Mouse (Mus musculus) thymus, adult 2 months (tissue): Measurements from ENCODE around the gene Sfswap. TPM values are rescaled to one million over a fixed set of nuclear protein-coding genes. Genes with fewer than 3 reads are reported as not detected.

Source experiments
- DNase-seq: peaks from one replicate; pipeline ENCODE4 v3.0.0; 2021
- H3K27ac ChIP-seq: fragments of 200-500 bp; 2 replicates; pipeline ENCODE4 v1.5.1; 2012; ENCODE audit warnings: low read length, control low read depth; ENCODE audit not compliant: control insufficient read depth, insufficient read depth
- H3K27me3 ChIP-seq: fragments of 200-500 bp; 2 replicates; pipeline ENCODE4 v1.6.1; 2012; ENCODE audit warnings: mild to moderate bottlenecking, low read length, moderate library complexity, mixed read lengths; ENCODE audit not compliant: control insufficient read depth, insufficient read depth
- H3K36me3 ChIP-seq: fragments of 200-500 bp; 2 replicates; pipeline ENCODE4 v1.6.1; 2012; ENCODE audit warnings: mild to moderate bottlenecking, low read length, moderate library complexity; ENCODE audit not compliant: control insufficient read depth, insufficient read depth
- H3K4me1 ChIP-seq: fragments of 200-500 bp; replicated peaks from 2 replicates; pipeline ENCODE4 v1.6.1; 2012; ENCODE audit warnings: low read length; ENCODE audit not compliant: control insufficient read depth, insufficient read depth
- H3K4me3 ChIP-seq: fragments of 200-500 bp; 2 replicates; pipeline ENCODE4 v1.5.1; 2012; ENCODE audit warnings: mild to moderate bottlenecking, low read length, control low read depth, moderate library complexity; ENCODE audit not compliant: control insufficient read depth, insufficient read depth
- CTCF ChIP-seq: fragments of 200-500 bp; IDR thresholded peaks from 2 replicates; pipeline ENCODE4 v1.5.1; 2012; ENCODE audit warnings: mild to moderate bottlenecking, control low read depth, low read length, moderate library complexity, borderline replicate concordance; ENCODE audit not compliant: control insufficient read depth, poor library complexity, insufficient read depth; ENCODE audit errors: extremely low read depth
- POLR2A ChIP-seq: fragments of 200-500 bp; IDR thresholded peaks from 2 replicates; pipeline ENCODE4 v1.6.1; 2012; ENCODE audit warnings: mild to moderate bottlenecking, low read length, control low read depth, moderate library complexity; ENCODE audit not compliant: control insufficient read depth, poor library complexity, insufficient read depth; ENCODE audit errors: extremely low read depth
- WGBS: fragments of 180-500 bp; shearing (Covaris S2); methylation state at CpG from one replicate; pipeline ENCODE4 v1.1.7; 2018; 5-methylcytosine and 5-hydroxymethylcytosine counted together
- polyA plus RNA-seq: library from polyadenylated mRNA; depleted of rRNA; stranded (reverse); fragments of >200 nt; gene quantifications from 2 replicates; pipeline ENCODE4 v1.2.3, GENCODE M21; 2012

The Sfswap gene
- polyA plus RNA-seq, 1 experiment, result 160 TPM

DNA sequence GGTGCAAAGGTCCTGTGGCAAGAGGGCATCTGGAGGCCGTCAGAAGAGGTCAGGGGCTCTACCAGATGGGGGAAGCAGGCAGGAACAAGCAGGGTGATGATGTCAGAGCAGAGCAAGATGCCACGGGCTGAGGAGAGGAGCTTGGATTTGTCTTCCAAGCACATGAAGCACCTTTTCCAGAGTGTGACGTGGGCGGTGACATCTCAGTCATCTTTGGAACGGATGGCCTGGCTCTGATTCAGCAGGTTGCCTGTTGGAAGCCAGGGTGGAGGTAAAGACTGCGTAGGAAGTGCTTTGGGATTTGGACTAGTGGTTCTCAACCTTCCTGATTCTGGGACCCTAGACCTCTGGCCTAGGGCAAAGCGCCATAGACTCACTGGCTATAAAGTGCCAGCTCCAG is 80.0 kb downstream of the Sfswap start:
- peaks cover 4% of the 10 kb centered on the region; the same call in 1 of the 2 replicates for H3K27me3 ChIP-seq
- TF ChIP-seq CTCF, result no peak
- no peak for TF ChIP-seq POLR2A
- 82% methylated on average over 7 of the region's 7 CpGs for WGBS
- H3K27ac ChIP-seq, result no peak overlapping the region
- H3K4me3 ChIP-seq, result no peak overlapping the region
- H3K4me1 ChIP-seq, result peaks cover 17% of the 10 kb centered on the region
- no peaks in the 10 kb centered on the region for H3K36me3 ChIP-seq
- DNase-seq, result no peak

- H3K27ac ChIP-seq, result no peak overlapping the region
- H3K27me3 ChIP-seq, result peaks cover 4% of the 10 kb centered on the region; the same call in 1 of the 2 replicates
- no peak for DNase-seq
- H3K4me1 ChIP-seq, result peaks cover 25% of the 10 kb centered on the region
- WGBS, result 9% methylated on average over 12 of the region's 12 CpGs
- no peak overlapping the region for H3K4me3 ChIP-seq
- TF ChIP-seq POLR2A, result no peak
- TF ChIP-seq CTCF, result no peak
- no peaks in the 10 kb centered on the region for H3K36me3 ChIP-seq
Measured at GRCm38 (mm10) chr5:129583331-129583730, 82.3 kb downstream of the Sfswap start.

GRCm38 (mm10) chr5:129583761-129584582 is 83.0 kb downstream of the Sfswap start, which contains the start of gene Mmp17:
Mmp17 (plus strand) TSS chr5:129584169.
- peaks cover 4% of the 10 kb centered on the region; the same call in 1 of the 2 replicates for H3K27me3 ChIP-seq
- no peaks in the 10 kb centered on the region for H3K36me3 ChIP-seq
- DNase-seq, result peak; percentile 91
- H3K27ac ChIP-seq, result no peak within 1 kb of the TSS
- H3K4me3 ChIP-seq, result peak within 1 kb of the TSS; percentile 56
- under 1% methylated on average over 80 of the region's 80 CpGs for WGBS
- TF ChIP-seq POLR2A (no peak), CTCF (peak; percentile 95)
- H3K4me1 ChIP-seq, result peaks cover 25% of the 10 kb centered on the region

- DNase-seq, result peak; percentile 60
- H3K27ac ChIP-seq, result no peak overlapping the region
- H3K4me1 ChIP-seq, result peaks cover 25% of the 10 kb centered on the region
- TF ChIP-seq CTCF (no peak), POLR2A (no peak)
- no peaks in the 10 kb centered on the region for H3K36me3 ChIP-seq
- peak overlapping the region; percentile 56 for H3K4me3 ChIP-seq
- H3K27me3 ChIP-seq, result peaks cover 4% of the 10 kb centered on the region; the same call in 1 of the 2 replicates
- WGBS, result 1% methylated on average over 76 of the region's 76 CpGs
Measured at GRCm38 (mm10) chr5:129584583-129585541, 83.8 kb downstream of the Sfswap start.

DNA sequence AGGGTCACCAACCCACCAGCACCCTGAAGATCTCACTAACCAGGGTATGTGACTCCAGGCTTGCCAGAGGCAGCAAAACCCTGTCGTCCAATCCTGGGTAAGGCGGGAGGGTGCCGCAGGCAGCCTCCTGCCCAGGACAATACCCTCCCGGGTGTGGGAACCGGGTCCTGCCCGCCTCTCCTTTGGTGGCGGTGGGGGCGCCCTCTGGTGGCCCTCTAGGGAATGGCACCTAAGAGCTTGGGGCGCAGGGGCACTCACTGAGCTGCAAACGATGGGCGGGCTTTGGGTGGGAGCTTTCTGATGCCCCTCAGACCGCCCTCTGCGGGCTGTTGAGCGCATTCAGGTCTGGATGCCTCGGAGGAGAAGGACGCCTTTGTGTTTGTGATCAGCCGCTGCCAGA is 85.0 kb downstream of the Sfswap start:
- Histone ChIP-seq H3K27ac (no peak overlapping the region), H3K36me3 (no peaks in the 10 kb centered on the region), H3K4me1 (peaks cover 25% of the 10 kb centered on the region), H3K4me3 (peak overlapping the region; percentile 43), H3K27me3 (peaks cover 4% of the 10 kb centered on the region; the same call in 1 of the 2 replicates)
- under 1% methylated on average over 17 of the region's 17 CpGs for WGBS
- TF ChIP-seq CTCF, result peak; percentile 98
- no peak for TF ChIP-seq POLR2A
- DNase-seq, result peak; percentile 92

DNA sequence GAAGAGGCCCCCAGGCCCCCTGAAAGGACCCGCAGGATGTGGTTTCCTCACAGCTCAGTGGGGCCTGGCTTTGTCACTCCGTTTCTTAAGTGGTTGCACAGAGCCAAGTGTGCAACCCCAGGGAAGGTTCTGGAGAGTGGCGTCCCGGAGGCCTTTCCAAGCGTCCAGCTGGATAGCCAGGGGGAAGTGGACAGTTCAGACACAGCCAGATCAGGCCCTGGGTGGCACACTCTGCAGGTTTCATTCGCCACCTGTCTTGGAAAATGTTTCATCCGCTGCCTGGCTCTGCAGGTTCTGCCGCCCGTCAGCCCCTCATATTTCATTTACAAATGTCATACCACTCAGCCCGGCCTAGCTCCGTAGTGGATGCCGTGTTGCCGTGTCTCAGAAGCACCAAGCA is 85.5 kb downstream of the Sfswap start:
- TF ChIP-seq POLR2A, result no peak
- no peak for TF ChIP-seq CTCF
- 10% methylated on average over 13 of the region's 13 CpGs for WGBS
- no peak for DNase-seq
- H3K27me3 ChIP-seq, result peaks cover 4% of the 10 kb centered on the region; the same call in 1 of the 2 replicates
- H3K4me3 ChIP-seq, result peak overlapping the region; percentile 43
- H3K27ac ChIP-seq, result no peak overlapping the region
- H3K4me1 ChIP-seq, result peaks cover 25% of the 10 kb centered on the region
- no peaks in the 10 kb centered on the region for H3K36me3 ChIP-seq
